Mouse (Mus musculus): ENCODE results near the gene Bmp4.

GRCm38 (mm10) chr14:46436471-46437090 lies 46.1 kb upstream of the Bmp4 start:
- TF ChIP-seq CTCF (IDR thresholded peaks at IDR 0.05; ENCODE audit: borderline replicate concordance, insufficient read depth, low read depth, low read length) (no peak), POLR2A (IDR thresholded peaks at IDR 0.05; ENCODE audit: borderline replicate concordance, insufficient read depth, low read length) (no peak)
